Mouse (Mus musculus) skeletal muscle tissue, adult 2 months (tissue): ENCODE results near the gene Zfand3.

ENCODE experiments used
- DNase-seq: peaks from one replicate; pipeline ENCODE4 v3.0.0-alpha.2; 2012; ENCODE audit warnings: low read depth, low spot score

The Zfand3 gene

DNA sequence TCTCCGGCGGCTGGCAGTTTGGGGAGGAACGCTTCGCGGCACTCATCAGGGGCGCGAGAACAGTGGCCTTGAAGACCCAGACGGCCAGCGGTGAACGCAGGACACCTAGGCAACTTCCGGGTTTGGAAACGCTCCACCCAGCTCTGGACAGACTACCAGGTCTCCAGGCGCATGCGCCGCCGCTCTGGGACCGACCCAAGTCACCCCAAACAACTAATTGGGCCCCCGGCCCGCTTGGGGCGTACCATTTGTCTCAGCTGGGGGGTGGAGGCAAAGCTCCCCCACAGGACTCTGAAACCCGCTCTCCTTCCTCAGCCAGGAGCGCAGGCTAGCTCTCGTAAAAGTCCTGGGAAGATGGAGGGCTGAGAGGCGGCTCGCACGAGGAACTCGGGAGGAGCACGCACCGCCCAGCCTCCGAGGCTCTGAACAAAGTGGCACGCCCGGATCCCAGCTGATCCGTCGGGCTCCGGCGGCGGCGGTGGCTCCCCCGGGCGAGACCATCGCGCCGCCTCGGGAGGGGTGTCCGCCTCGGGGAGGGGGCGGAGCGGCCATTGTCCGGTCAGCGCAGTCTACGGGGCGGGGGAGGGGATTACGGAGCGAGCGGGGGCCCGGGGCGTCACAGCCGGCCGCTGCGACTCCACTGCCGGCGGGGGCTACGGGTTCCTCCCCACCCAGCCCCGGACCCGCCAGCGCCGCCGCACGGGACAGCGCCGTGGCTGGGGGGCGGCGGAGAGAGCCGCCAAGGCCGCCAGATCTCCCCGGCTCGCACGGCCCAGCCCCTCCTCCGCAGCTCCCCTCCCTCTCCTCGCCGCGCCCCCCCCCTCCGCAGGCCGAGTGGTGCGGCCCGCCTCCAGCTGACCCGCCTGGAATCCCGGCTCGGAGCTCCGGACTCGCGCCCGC is at the start of gene Zfand3:
Gene Zfand3, plus strand, starts transcription at position 531 of the 900 bp plus-strand sequence.
- peak; percentile 97 for DNase-seq

DNA sequence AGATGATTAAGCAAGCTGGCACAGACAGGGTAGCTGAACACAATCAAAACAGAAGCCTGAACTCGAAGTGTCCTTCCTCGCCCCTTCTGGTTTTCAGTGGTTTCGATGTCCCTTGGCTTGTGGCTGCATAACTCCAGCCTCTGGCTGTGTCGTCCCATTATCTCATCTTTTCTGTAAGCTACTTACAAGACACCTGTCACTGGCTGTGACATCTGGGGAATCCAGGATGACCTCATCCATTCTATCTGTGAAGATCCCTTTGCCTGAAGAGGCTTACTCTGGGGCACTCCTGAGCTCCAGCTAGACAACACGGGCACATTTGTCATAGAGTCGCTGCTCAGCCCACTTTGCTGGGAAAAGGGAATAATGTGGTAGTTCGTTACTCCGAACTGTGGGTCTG is 48.7 kb upstream of the Zfand3 start:
- no peak for DNase-seq

DNA sequence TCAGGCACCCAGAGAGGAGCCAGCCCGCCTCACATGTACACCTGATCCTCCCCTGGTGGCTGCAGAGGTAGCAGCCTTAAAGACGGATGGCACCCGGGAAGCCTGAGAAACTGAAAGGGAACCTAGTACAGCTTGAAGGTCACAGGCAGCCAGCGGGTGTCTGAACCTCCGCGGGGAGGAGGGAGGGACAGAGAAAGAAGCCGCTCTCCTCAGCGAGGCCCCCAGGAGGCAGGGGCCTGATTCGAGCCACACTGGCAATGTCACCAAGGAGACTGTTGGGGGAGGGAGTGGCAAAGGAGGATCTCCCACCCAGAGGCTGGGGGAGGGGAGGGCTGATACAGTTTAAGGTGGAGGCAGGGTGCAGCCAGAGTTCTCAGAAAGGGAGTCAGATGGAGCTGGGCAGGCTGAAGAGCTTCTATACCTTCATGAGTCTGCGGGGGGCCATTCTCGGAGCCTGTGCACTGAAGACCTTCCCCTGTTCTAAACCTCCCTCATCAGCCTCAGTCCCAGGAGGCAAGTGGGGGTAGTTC is 40.7 kb upstream of the Zfand3 start:
- peak; percentile 23 for DNase-seq

DNA sequence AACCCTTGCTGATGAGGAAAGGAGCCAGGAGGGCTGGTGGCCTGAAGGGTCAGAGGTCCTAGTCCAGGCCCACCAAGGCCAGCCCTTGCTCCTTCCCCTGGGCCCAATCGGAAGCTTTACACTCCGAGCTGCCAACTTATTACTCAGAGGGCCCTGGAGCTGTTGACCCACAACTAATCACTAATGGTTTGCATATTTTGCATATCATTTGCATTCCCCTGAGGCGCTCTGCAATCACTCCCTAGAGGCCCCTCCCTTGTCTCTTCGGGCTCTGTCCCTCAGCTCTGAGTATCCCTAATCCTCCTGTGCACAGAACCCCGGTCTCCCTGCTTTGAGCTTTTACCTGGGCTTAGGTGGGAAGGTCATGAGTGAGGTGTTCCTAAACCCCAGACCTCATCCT is 39.0 kb upstream of the Zfand3 start:
- DNase-seq = no peak

DNA sequence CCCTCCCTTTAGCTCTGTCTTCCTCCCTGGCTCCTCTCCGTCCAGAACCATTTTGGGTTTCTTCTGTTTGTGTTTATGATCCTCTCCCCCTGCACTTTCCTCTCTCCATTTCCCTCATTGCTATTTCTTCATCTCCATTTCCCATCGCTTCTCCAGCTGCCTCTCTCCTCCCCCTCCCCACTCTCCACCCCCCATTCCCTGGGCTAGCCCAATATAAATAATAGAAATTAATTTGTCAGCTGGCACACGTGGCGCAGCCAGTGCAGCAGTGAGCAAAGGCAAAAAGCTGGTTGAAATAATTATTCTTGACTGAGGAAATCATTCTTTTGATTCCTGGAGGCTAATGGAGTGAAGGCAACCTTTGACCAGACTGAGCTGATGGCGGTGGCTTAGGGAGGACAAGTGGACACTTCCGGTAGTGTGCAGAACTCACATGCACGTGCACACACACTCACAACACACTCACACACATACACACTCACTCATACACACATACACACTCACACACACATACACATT is 34.4 kb upstream of the Zfand3 start, which contains the start of gene Mdga1:
Gene Mdga1, minus strand, starts transcription at position 51 of the 519 bp plus-strand sequence.
- no peak for DNase-seq

DNA sequence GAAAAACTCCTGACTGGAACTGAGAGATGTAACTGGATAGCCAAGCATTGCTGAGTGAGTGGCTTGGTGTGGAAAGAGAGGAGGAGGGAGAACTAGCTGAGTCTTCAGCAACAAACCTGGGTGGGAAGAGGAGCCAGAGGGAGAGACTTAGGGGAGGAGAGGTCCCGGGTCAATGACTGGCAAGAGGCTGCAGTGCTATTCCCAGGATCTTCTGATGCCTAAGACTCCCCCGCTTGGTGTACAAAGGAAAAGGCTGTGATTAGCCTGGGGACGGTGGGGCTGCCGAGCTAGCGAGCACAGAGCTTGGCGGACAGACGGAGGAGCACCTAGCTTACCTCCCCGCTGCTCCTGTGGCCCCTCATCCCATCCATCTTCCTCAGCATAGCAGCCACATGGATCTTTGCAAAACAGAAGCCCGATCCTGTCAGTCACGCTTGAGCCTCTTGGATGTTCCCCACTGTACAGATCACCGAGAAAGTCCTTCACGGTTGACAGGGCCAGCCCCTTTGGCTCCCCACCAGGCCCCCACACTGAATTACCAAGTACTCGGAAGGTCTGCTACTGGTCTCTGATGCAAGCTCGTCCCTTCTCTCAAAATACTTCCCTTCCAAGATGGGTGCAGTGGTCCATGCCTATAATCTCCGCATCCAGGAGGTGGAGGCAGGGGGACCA is 32.6 kb upstream of the Zfand3 start:
- DNase-seq = no peak

DNA sequence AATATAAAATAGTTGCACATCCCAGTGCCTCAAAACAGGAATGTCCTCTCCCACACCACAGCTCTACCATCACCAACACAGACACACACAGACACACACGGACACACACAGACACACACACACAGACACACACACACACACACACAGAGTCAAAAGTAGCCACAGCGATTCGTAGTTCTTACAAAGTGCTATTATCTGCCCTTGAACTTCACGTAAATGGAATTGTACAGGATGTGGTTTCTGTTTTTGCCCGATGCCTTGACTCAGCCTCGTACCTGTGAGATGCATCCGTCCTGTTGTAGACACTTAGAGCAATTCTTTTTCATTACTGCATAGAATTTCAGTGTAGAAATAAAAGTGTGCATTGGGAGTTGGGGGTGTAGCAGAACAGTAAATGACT is 31.3 kb upstream of the Zfand3 start:
- DNase-seq = no peak

DNA sequence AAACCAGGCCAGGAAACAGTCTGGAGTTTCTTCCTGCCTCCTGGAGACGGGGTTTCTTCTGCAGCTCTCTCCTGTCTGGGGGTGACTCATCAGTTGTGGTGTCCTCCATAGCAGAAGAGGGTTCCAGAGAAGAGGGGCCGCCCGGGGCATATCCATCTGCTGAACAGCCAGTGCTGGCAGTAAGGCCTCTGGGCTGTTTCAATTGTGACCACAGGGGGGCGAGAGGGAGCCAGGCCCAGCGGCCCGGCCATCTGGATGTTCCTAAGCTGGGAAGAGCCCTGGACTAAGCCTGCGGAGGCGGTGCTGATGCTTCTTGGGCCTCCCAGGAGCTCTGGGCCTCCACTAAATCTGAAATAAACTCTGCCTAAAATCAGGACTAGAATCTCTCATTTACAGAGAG is 28.8 kb upstream of the Zfand3 start:
- peak; percentile 79 for DNase-seq

DNA sequence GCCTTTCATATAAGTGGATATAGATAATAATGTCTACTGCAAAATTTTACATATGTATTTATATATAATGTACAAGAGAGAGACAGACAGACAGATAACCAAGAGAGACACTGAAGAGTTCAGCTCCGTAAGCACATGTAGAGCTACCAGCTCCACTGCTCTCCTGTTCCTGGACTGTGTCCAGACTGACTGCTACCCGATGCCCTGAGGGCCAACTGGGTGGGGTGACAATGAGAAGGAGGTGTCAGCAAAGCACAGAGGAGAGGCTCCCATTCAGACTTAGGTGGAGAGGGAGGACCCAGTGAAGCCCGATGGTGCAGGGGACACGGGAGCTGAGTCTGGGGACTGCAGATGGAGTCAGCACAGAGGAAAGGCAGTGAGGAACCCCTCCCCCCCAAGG is 25.5 kb upstream of the Zfand3 start:
- peak; percentile 60 for DNase-seq

DNA sequence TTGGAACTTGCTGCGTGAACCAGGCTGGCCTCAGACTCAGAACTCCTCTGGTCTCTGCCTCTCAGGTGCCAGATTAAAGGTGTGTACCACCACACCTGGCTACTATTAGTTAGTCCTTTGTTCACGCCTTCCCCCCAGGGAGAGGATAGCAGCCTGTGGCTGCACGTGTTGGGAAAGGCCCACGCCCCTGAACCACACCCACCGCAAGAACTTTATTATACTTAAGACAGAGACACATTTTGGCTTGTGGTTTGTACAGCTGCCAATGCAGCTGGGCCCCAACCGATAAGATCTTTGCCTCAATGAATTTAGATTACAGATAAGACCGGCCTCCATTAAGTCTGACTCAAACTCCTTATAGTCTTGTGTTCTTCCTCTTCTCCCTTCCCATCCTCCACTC is 24.7 kb upstream of the Zfand3 start:
- DNase-seq = no peak

DNA sequence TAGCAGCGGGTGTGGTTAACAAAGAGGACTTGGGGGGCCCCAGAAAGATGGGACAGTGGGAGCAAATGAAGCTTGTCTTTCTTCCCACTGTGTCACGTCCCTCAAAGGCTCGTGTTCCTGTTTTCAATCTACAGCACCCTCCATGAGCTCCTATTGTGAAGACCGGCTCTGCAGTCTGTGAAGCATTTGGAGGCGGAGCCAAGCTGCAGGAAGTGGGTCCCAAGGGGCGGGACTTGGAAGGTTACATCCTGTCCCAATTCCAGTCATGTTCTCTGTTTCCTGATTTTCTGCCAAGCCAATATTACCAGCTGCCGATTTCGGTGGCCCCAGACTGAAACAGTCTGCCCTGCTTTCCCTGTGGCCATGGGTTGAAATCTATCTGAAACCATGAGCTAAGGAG is 23.0 kb upstream of the Zfand3 start:
- DNase-seq = no peak

DNA sequence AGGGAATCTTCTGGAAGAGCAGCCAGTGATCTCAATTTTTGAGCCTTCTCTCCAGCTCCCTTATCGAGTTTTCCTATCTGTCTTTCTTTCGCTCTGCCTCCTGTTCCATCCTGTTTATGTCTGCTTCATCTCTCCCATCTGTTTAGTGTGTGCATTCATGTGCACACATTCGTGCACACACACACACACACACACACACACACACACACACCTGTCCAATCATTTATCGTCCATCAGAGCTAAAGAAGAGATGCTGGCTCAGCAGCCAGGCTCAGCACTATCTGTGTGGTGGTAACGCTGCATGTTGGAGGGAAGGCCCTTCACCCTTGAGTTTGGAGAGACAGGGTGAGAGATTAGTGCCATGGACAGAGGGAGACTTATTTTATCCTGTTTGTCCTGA is 21.3 kb upstream of the Zfand3 start:
- DNase-seq = no peak

DNA sequence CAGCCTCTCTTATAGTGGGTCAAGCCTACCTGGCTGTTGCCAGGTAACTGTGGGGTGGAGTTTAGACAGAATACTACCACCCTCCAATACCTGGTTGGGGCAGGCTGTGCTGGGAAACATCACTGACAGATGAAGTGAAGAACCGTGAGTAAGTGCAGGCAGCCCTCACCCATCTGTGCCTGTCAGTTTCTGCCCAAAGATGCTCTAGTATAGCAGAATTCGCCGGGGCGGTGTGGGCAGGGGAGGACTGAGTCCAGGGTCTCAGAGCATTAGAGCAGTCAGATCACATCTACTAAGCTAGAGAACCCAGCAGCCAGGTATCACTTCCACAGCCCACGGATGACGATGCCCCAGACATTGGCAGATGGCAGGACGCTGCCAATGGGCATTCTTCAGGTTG is 19.6 kb upstream of the Zfand3 start:
- DNase-seq = no peak

DNA sequence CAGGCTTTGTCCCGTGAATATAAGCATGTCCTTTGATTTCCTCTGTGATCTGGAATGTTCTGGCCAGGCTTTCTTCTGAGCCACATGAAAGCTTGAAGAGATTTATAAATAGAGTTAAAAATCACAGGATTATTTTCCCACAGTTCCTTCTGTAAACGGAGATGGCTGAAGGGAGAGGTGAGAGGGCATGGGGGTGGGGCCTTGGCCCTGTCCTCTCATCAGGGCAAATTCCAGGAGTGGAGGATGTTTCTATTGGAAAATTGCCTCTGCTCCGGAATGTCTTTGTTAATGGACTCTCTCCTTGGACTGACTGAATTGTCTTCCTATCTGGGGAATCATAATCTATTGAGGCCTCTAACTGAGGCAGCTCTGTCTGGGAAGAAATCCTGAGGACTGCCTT is 19.0 kb upstream of the Zfand3 start:
- no peak for DNase-seq

DNA sequence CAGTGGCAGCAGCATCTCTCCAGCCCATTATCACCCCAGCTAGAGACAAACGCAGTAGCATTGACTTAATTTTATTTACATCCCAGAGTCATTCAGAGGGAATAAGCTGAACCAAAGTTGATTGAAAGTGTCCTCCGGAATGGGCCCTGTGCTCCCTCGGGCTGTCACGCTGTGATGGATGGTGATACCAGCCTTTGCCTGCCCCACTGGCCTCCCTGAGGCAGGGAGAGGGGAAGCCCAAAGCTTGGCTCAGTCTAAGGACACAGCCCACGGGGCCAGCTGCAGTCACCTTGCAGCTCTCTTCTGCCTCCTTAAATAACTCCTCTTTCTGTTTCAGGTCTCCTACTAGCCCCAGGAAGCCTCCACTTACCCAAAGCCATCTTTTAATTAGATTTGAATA is 16.4 kb upstream of the Zfand3 start:
- no peak for DNase-seq

DNA sequence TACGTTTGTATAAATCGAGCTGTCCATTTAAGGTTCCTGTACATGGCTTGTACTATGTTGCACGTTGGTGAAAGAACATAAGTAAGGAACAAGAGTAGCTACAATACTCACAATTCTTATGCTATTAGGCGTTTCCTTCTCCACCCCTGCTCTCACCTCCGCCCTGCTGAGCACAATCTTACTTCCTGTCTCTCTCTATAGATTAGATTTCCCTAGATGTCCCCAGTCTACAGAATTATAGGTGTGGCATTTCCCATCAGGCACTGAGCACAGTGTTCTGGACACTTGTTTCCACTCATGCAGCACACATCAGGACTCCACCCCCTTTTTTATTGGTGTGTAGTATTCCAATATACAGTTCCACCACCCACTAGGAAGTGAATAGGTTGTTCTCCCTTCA is 14.9 kb upstream of the Zfand3 start:
- DNase-seq = no peak

DNA sequence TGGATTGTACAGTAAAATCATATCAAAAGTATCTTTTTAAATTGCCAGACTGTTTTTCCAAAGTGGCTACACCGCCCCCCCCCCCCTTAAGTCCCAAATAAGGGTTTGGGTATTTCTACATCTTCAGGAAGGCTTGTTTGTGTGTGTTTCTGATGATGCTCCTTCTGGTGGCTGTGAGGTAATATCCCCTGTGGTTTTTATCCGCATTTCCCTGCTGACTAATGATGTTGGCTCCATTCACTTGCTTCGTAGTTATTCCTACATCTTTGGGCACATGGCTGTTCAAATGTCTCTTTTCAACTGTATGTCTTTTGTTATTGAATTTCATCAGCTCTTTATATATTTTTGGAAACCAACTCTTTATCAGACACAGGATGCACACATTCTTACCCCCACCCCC is 14.4 kb upstream of the Zfand3 start:
- no peak for DNase-seq

DNA sequence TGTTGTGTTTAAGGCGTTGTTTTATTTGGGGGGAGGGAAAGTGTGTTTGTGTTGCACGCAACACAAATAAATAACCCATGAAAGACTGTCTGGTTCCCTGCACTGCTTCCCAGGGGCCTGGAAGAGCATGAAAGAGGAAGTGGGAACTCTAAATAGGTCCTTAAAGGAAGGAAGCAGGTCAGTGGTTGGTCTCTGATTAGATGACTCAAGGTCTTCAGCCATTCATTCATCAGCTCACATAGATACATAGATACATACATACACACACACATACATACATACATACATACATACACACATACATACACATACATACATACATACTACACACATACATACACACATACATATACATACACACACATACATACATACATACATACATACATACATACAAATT is 13.7 kb upstream of the Zfand3 start:
- no peak for DNase-seq

DNA sequence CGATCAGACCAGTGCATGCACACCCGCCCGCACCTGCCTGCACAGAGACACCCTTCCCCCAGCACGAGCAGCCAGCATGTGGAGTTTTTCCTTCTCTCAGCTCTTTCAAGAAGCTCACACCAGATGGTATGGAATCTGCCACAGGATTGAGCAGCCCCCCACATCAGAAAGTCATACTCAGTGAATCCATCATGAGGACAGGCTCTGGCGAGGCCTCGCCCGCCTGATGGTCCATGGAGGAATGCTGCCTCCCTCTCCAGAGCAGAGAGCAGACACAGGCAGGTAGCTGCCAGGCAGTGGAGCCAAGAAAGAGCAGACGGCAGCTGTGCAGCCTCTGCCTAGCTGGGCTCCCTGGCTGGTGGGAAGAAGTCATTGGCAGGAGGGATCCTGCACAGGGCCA is 11.0 kb upstream of the Zfand3 start:
- DNase-seq = no peak

DNA sequence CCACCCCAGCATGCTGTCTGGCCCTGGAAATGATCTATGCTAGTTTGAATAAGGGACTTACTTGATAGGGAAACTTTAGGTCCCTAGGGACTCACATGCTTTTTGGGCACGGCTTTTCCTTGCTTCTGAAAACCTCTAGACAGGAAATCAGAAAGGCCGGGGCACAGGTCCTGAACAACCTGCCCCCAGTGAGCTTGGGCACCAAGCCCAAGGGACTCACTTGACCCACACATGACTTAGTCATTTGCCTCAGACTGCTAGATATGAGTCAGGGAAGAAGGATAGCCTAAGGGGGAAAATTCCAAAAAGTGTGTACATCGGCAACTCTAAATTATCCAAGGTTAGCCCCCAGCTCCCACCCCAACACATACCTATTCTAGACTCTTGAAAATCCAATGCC is 10.5 kb upstream of the Zfand3 start:
- DNase-seq = no peak

DNA sequence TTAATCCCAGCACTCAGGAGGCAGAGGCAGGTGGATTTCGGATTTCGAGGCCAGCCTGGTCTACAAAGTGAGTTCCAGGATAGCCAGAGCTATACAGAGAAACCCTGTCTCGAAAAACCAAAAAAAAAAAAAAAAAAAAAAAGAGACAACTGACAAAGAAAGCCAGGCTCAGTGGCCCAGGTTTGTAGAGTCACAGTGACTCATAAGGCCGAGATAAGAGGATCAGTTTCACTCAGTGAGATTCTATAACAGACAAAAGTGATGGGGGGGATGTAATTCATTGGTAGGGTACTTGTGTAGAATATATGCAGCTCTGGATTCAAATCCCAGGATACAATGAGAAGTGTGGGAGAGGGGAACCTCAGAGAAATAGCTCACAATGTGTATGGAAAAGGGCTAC is 10.1 kb upstream of the Zfand3 start:
- DNase-seq = no peak

DNA sequence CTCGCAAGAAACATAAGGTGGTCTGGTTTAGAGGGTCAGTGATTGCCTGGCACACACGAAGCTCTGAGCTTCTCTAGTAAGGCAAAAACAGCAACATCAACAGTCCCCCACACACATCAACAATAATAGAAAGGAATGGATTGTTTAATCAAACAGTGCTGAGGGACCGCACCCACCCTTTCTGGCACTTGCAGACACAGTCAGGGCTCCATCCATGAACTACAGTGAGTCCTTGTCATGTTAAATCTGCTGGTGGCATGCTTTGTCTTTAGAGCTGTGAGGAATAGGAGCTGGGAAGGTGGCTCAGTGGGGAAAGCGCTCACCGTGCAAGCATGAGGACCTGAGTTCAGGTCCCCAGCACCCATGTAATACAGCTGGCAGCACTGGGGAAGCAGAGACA is 8.5 kb upstream of the Zfand3 start:
- no peak for DNase-seq

DNA sequence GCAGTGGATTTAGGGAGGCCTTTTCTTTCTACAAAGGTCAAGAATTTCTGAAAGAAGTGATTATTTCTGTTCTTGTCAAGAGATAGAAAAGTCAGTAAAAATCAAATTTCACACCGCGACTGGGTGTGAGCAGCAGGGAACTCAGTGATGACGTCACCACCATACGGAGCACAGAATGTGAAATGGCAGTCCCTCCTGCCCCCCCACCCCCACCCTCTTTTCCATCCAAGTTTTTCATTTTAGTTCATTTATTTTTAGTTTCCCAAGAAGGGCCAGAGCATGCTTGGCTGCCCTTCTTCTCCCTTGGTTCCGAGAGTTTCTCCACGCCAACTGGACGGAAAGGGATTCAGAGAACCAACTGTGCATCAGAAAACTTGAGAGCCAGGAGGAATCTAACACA is 6.8 kb upstream of the Zfand3 start:
- DNase-seq = peak; percentile 54
